Mouse (Mus musculus): Measurements from ENCODE around the gene Oat.

Oat gene

DNA sequence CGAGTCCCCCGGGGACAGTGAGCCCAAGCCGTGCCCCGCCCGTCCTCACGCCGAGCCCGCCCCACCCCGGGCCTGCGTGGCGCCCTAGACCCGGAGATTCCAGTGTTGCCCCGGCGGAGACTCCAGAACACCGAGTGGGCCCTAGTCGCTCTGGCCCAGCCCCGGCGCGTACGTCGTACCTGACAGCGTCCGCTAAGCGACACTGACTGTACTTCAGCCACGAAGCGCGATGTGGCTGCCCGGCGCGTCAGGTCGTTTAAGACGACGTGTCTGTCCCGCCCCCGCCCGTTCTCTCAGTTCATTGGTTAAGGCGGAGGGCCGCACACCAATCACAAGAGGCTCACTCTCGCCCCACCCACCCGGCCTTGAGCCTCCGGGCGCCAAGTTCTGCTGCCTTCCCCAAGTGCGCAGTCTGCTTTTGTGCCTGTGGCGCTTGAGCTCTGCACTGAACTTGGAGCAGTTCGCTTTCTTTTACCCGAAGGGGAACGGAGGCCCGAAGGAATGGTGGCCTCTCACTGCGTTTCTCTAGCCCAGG is at the start of gene Oat:
Oat (minus strand) TSS at position 283 of the 535 bp plus-strand sequence.
- peak; percentile 96 for DNase-seq

DNA sequence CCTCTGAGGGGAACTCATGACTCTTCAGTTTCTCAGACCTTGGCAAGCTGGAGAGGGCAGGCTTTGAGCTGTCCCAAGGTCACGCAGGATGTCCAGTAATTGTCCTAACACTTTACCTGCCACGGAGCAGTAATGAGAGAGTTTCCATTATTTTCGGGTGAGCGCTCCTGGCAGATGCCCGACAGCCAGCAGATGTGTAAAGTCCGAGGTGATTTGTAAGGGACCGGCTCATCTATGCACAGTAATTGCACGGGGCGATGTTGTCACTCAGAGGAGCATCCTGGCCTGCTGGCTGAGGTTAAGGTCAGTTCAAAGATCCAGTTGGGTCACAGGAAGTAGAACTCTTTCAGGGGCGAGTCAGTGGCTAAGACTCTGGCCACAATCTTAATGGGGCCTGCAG is 48.0 kb upstream of the Oat start:
- no peak for DNase-seq

DNA sequence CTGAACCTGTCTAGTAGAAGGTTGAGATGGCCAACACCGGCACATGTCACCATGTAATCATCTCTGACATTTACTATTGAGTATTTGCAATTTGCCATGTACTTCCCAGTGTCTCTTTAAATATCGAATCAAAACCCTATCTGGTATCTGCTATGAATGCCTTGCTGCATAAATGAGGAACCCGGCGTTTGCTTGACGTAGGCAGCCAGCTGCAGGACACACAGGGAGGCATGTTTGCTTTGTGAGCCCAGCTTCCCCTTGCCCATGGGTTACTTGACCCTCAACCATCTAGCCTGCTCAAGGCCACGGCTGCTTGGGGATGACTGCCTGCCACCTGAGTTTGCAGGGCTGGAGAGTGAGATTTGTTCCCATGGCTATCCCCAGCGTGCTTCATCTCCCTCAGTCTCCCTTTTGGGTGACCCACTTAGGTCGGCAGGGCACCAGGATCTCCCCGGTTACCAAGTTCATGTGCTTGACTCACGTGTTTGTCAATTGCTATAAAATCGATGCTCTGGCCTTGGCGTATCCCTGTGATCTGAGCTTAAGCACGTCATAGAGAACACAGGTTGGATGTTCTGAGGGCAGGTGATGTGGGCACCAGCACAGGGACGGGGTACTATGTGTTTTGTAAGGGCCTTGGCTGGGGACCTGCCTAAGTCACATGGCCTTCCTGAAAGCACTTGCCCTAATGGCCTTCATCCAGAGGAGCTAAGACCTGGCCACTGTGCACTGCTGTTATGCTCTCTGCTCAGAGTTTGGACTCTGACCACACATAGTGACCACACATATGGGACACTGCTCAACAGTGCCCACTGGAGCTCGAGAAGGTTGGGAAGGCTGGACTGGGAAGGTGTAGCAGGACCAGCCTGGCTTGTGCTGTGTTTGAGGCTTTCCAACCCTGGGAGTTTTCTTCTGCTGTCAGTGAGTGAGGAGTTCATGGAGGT is 44.0 kb upstream of the Oat start:
- DNase-seq = no peak

DNA sequence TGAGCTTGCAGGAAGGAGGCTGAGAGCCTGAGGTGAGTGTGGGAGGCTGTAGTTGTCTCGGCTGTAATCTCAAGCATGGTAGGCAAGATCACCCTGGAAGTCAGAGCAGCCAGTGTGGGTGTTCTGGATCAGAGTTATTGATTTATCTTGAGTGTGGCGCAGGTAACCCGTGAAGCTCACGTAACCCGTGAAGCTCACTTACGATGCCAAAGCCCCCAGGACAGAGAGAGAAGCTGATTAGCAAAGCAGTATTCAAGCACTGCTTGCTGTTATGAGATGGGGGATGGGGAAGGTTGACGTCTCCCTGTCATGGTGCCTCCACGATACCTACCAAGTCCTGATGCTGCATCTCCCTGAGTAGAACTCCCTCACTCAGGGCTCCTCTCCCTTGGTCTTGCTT is 43.4 kb upstream of the Oat start:
- DNase-seq = no peak

DNA sequence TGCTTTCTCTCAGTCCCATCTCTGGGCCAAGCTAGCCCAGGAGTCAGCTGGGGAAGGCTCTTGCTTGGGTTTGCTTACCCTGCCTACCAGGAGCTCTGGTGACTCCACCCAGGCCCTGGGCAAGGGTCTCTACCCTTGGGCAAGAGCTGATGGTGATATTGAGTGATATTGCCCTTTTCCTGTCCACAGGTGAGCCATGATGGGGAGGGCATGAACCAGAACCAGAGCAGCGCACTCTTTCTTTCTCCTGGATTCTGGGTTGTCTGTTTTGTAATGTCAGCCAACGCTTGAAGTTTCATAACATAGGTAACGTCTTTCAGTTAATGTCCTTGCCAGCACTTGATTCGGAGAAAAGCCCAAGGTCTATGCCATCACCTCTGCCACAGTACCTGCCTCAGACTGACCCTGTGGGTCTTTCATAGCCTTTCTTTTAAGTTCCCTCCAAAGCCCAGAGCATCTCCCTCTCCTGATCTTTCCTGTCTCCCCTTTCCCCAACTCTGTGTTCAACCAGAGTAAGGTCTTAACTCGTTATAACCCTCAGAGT is 40.9 kb upstream of the Oat start:
- no peak for DNase-seq

DNA sequence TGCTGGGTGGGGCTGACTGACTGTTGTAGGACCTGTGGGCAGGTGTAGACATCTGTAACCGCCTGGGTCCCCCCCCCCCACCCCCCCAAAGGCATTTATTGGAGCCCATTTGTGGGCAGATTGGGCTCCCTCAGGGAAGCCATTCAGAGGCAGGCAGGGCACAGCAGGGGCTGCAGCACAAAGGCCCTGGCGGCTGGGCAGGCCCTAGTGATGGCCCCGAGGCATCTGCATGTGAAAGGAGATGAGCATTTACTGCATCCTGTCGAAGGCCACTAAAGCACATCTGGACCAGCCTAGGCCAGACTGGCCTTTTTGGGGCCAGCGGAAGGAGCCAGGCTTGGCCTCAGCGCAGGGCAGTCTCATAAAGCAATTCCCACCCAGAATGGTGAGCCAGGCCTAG is 40.2 kb upstream of the Oat start:
- no peak for DNase-seq

DNA sequence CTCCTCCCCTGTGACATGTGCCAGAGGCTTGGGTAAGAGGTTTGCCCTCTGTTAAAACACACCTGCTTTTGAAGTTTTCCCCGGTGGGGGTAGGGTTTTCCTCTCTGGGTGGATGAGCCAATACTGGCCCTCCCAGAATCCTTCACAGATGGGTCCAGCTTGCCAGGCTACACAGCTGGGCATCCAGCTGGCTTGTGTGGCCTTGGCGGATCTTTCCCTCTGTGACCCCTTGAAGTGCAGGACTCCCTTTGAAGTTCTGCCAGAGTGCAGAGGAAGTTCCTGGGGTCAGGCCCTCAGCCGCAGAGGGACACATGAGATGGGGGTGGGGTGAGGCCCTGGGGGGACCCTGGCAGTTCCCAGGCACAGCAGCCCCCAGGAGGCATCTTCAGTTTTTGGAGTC is 39.1 kb upstream of the Oat start:
- DNase-seq = no peak

DNA sequence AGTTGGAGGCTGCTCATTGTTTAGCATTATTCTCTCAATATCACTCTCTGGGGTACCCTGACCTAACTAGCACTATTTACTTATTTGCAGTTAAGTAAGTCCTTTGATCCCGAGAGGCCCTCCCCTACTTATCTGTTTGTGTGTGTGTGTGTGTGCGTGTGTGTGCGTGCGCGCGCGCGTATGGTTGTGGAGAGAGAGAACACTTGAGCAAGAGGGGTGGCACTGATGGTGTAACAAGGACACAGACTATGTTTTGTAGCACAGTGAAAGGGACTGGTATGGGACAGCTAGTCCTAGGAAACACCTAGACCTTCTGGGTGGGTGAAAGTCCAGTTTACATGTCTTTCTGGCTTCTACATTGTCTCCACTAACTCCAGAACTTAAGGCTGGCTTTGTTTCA is 35.3 kb upstream of the Oat start:
- DNase-seq = no peak

DNA sequence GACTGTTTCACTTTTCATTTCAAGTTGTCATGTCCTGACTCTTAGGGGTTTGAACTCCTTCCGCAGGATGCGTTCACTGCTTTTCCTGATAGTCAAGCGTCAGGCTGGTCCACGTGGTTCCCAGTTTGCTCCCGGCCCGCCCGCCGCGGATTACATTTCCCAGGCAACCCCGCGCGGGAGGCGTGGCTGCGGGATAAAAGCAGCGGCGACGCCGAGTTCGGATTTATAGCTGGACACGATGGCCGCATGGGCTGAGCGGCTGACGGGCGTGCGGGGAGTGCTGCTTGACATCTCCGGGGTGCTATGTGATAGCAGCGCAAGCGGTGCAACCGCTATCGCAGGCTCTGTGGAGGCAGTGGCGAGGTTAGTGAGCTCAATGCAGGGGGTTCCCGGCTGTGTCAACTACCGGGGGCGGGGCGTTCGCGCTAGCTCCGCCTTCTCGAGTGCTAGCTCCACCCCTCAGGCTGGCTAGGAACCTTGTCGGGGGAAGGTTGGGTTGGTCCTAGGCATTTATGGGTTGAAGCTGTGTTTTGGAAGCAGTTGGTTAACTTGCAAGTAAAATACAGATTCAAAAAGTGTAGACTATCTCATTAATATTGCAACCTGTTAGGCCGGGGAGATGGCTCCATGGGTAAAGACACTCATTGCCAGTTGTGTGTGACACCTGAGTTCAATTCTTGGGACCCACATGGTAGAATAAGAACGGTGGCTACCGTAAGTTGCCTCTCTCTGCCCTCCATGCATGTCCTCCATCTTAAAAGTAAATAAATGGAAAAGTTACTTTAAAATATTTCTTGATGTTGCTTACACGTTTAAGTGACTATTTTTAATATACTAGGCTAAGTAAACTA is 34.5 kb upstream of the Oat start, which contains the start of gene Lhpp:
Lhpp (plus strand) TSS at position 171 of the 851 bp plus-strand sequence.
- peak; percentile 74 to 80 for DNase-seq

DNA sequence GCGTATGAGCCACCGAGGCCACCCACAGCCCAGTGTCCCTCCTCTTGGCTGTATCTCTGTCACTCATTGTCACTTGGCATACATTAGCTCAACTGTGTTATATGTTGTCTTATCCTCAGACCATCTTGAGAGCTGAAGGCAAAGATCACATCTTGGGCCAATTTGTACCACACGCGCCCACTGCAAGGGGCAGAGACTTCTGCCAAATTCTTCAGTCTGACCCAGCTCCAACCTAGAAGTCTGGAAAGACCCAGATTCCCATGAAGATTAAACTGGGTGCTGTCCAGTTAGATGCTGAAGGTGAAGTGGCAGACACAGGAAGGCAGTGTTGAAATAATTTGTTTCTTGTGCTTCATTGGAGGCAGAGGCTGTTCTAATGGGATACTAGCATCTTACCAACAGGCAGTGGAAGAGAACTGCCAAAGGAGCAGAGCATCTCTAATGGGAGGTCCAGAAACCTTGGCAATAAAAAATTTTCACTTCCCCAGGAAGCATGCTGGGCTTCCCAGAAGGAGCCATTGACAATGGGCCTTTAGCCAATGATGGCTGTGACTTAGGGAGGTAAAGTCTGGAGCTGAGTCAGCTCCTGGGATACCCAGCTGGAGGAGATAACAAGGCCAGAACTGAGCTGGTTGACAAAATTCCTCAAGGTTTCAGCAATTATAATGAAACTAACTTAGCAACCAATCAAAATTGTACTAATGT is 32.3 kb upstream of the Oat start:
- peak; percentile 65 to 82 for DNase-seq

DNA sequence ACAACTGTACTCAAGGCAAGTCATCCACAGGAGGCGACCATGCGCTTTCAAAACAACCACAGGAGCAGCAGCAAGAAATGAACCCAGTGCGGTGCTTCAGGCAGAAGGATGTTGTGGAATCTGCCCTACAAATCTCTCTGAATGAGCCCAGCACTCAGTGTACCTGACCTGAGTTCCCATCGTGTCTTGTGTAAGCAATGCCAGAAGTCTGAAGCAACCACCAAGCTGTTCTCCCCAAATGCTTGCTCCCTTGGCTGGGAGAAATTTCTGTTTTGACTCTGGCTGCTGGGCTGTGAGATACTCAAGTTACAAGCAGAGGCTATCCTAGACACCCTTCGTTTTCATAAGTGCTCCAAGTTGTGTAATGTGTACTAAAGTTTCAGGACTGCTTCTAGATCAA is 29.5 kb upstream of the Oat start:
- no peak for DNase-seq

DNA sequence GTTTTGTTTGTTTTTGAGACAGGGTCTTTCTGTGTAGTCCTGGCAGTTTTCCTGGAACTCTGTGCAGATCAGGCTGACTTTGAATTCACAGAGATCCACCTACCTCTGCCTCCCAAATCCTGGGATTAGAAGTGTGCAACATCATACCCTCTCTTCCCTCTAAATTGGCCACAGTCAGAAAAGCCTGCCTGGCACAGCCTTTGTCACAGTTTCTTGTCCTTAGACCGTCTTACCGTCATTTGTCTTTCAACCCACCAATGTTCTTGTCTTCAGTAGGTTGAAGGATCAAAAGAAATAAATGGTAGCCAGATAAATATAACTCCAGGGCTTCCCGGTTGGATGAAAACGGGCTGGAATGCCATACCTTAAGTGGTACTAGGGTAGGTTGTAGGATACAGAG is 28.5 kb upstream of the Oat start:
- DNase-seq = no peak

DNA sequence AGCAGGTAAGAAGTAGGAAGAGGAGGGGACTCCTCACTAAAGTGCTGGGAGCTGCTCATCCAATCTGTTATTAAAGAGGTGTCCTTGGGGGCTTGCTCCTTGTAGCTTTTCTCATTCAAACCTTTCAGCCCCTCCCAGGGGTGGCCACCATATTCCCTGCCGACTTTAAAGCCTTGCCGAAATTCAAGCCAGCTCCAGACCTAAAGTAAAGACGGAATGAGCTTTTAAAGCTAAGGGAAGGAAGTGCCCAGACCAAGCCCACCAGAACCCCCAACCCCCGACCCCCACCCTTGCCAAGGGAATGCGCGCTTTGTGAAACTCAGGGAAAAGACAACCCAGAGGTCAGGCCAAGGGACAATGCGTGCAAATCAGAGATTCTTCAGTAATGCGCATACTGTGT is 24.7 kb upstream of the Oat start:
- DNase-seq = no peak

DNA sequence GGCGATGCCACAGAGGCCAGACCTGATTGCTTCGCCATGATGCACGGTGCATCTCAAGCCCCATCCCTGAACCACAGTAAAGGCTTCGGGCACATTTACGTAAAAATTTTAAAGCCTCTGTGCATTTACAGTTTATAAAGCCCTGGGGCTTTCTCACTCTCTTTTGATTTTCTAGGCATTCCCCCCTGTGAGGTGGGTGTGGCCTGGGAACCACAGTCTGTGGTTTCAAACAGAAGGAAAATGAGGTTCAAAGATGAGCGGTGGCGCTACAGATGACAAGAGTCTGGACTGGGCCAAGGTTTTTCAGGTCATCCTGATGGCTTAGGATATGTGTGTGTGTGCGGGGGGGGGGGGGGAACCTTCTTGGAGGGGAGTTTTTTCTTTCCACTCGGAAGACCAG is 23.8 kb upstream of the Oat start:
- no peak for DNase-seq

DNA sequence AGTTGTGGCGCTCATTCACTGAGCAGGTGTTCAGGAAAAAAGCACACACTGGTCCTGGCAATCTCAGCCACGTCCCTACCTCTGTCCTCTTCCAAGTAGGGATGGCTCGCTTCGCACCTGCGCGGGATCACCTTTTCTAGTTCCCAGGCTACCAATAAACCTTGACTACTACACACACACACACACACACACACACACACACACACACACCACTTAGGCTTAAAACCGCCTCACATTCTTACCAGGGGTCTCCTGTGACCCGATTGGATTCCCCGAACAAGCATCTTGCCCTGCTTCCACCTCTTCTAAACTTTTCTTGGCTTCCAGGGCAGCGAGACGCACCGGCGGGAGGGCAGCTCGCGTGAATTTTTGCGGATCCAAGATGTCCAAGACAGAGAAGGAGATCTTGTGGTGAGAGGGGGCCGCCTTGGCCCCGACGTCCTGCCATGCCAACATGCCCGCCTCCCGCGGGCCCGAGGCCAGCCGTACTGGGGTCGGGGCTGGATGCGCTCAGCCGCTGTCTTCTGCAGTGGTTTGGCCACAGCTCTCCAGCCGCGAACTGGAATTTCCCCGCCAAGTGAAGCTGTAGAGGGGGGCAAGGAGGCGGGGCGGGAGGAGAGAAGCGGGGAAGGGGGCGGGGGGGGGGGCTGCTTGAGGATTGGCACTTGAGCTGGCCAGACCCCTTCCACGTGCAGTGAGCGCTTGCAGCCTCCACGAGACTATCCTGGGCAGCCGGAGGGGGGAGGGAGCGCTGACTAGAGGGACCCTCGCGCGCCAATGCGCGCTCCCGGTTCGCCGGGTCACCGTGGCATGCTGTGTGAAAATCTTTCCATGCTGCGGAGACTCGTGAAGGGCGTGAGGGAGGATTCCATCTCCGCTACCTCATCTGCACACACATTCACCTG is 23.1 kb upstream of the Oat start, which contains the start of gene Nkx1-2:
Nkx1-2 (minus strand) TSS at position 567 of the 905 bp plus-strand sequence.
- DNase-seq = peak; percentile 39 to 42

DNA sequence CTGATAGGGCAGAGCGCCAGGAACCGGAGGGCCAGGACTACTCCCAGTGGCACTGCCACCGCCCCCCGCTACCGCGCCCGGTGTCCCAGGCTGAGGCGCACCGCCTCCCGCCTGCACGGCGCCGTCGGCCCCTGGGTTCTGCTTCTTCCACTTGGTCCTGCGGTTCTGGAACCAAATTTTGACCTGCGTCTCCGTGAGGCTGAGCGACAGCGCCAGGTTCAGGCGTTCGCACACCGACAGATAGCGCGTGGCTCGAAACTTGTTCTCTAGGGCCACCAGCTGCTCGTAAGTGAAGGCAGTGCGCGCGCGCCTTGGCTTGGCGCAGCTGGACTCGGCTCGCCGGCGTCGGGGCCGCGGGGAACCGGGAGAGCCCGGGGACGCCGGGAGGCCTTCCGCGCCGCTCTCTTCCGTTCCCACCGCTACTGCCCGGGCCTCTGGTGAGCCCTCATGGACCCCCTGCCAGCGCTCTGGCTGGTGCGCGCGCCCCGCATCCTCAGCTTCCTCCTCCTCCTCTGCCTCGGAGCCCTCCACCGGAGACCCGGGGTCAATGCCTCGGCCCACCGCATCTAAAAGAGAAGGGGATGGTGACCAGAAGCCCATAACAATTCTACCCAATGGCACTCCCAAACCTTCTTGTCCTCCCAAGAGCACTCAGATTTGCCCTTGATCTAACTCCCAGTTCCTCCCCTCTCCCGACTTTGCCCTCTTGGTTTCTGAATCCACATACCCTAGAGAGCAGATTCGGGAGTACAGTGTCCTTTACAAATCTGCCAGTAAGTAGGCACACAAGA is 21.2 kb upstream of the Oat start:
- DNase-seq = peak in 1 of 2 experiments; percentile 26

DNA sequence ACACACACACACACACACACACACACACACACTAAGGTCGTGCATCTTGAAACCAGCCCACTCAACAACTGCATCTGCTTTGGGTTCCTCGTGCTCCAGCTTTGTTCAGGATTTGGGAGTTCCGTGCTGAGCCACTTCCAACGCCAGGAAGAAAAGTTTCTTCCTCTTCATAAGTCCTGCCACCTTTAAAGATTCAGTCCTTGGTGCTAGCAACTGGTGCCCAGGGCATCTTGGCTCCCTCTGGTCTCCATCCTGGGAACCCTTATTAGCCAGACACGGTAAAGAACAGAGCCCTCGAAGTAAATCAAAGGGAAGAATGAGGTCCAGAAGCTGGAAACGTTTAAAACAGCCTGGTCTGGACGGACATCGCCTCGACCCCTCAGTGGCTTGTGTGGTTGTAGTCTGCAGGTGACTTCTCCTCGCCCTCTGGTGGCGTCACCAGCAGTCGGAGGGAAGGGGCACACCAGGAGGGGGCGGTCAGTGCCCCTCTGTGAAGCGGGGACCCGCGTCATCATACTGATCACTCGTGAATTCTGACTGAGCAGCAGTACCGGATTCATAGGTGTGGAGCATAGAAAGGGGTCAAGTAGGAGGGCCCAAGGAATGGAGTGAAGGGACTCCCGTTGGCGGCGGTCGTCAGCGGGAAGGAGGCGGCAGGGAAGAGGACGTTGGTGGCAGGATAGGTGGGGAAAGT is 20.5 kb upstream of the Oat start:
- DNase-seq = no peak

DNA sequence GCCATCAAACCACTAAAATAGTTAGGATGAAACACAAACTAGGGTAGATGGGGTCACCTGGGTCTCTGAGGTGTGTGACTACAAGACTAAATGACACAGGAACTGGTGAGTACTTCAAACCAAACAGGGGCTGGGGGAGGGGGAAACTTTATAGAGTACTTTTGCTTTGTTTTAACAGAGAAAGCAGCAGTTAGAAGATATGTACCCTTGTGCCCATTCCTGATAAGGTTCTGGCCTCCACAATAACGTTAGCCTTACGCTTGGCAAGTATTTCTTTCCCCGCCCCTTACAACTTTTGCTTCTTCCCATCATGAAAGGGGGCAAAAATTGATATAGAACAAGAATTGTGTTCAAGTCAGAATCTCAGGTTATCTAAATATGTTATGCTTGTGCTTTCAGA is 19.6 kb upstream of the Oat start:
- DNase-seq = no peak

DNA sequence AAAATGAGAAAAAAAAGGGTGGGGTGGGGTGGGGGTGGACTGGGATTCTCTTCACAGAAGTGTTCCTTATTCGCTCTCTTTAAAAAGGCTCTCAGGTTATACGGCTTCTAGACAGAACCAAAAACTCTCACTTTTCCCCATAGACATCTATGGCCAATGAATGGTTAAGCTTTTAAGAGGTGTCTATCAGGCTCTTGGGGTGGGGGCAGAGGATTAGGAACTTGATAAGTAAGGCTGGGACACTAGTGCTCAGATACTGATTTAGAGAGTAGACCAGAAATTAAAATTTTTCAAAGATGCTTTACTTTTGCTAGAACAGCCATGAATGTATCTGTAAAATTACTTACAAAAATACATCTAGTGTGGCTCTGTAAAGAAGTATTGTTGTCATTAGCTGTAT is 18.1 kb upstream of the Oat start:
- no peak for DNase-seq

DNA sequence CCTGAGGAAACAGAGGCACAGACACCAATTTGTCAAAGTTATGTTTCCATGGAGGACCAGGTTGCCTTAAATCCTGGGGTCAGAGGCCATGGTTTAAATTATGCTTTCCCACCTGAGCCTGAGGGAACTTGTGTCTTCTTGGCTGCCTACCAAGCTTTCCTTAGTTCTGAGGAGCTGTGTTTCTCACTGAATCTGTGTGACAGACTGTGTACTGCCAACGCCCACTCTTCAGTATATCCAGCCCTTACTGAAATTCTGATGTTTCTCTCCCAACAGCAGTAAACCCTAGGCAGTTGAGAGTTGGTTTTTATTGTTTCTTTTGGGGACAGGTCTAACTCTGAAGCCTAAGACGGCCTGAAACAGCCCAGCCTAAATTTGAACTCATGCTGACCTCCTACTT is 17.6 kb upstream of the Oat start:
- no peak for DNase-seq

Data from cerebellum, postnatal 10 days (tissue).